Mouse (Mus musculus) CH12.LX (cell line): ENCODE data around the gene Pla2g4a. TPM values are rescaled to one million over a fixed set of nuclear protein-coding genes. Genes with fewer than 3 reads are reported as not detected.

Experiments
- DNase-seq: peaks from one replicate; pipeline ENCODE4 v3.0.0-alpha.2; 2013; ENCODE audit errors: extremely low read depth
- H3K27ac ChIP-seq: 2 replicates; pipeline ENCODE4 v1.5.1; 2012; ENCODE audit warnings: low read depth, mild to moderate bottlenecking, control low read depth, moderate library complexity; ENCODE audit not compliant: insufficient read depth
- H3K27me3 ChIP-seq: replicated peaks from 2 replicates; pipeline ENCODE3; 2012; ENCODE audit warnings: inconsistent platforms
- H3K36me3 ChIP-seq, 2 experiments: replicated peaks in 1 of 2; 2 replicates each; pipeline versions ENCODE3 to v1.6.1; 2012; ENCODE audit warnings: inconsistent platforms in 1 of 2, low read length in 1 of 2, mild to moderate bottlenecking in 1 of 2, mixed read lengths in 1 of 2, moderate library complexity in 1 of 2; ENCODE audit not compliant: control insufficient read depth in 1 of 2, insufficient read depth in 1 of 2
- H3K4me1 ChIP-seq, 2 experiments: 2 replicates each; pipeline ENCODE4 v1.6.1; 2012; ENCODE audit warnings: inconsistent platforms in 1 of 2, moderate library complexity in 1 of 2; ENCODE audit not compliant: insufficient read depth in 2 of 2, control insufficient read depth in 1 of 2
- H3K4me2 ChIP-seq: 2 replicates; pipeline ENCODE4 v1.6.1; 2012; ENCODE audit warnings: low read depth, mild to moderate bottlenecking, control low read depth; ENCODE audit not compliant: poor library complexity, insufficient read depth, severe bottlenecking
- H3K4me3 ChIP-seq, 3 experiments: fragments of 150-350 bp in 1 of 3; sonication (generic) in 1 of 3; replicated peaks in 1 of 3; 2 replicates each; pipeline versions ENCODE3 to v1.5.1; 2011 to 2012; ENCODE audit warnings: low read depth in 2 of 3, low read length in 2 of 3, mild to moderate bottlenecking in 2 of 3, moderate library complexity in 2 of 3, control low read depth in 1 of 3, improper control_type of control experiment in 1 of 3, inconsistent platforms in 1 of 3, mixed read lengths in 1 of 3; ENCODE audit not compliant: poor library complexity in 1 of 3
- H3K79me2 ChIP-seq: replicated peaks from 2 replicates; pipeline ENCODE4 v1.6.1; 2012; ENCODE audit warnings: mild to moderate bottlenecking, moderate library complexity; ENCODE audit not compliant: control insufficient read depth, poor library complexity, insufficient read depth, severe bottlenecking; ENCODE audit errors: extremely low read depth
- H3K9ac ChIP-seq: 2 replicates; pipeline ENCODE4 v1.6.1; 2012; ENCODE audit warnings: low read depth, mild to moderate bottlenecking, control low read depth, moderate library complexity; ENCODE audit not compliant: insufficient read depth
- H3K9me3 ChIP-seq: replicated peaks from 2 replicates; pipeline ENCODE3; 2012; ENCODE audit warnings: low read length, inconsistent platforms, mixed read lengths
- BHLHE40 ChIP-seq: IDR thresholded peaks from 2 replicates; pipeline ENCODE4 v1.6.1; 2011; ENCODE audit warnings: mild to moderate bottlenecking, low read depth, low read length, improper control_type of control experiment
- CHD2 ChIP-seq: IDR thresholded peaks from 2 replicates; pipeline ENCODE4 v1.6.1; 2011; ENCODE audit warnings: low read length, improper control_type of control experiment
- E2F4 ChIP-seq: IDR thresholded peaks from 2 replicates; pipeline ENCODE4 v1.6.1; 2011; ENCODE audit warnings: low read depth, low read length, improper control_type of control experiment; ENCODE audit not compliant: insufficient replicate concordance
- ELF1 ChIP-seq: IDR thresholded peaks from 2 replicates; pipeline ENCODE4 v1.6.1; 2014; ENCODE audit warnings: low read depth, mild to moderate bottlenecking, inconsistent platforms, low read length, improper control_type of control experiment
- EP300 ChIP-seq: IDR thresholded peaks from 2 replicates; pipeline ENCODE4 v1.6.1; 2011; ENCODE audit warnings: low read length, improper control_type of control experiment
- ETS1 ChIP-seq: conservative IDR thresholded peaks from 2 replicates; pipeline ENCODE4 v1.6.1; 2012; ENCODE audit warnings: low read depth, mild to moderate bottlenecking, inconsistent platforms, low read length, improper control_type of control experiment, moderate library complexity
- IRF4 ChIP-seq: IDR thresholded peaks from 2 replicates; pipeline ENCODE4 v1.6.1; 2014; ENCODE audit warnings: low read depth, mild to moderate bottlenecking, inconsistent platforms, low read length, improper control_type of control experiment
- JUN ChIP-seq: IDR thresholded peaks from 2 replicates; pipeline ENCODE4 v1.6.1; 2011; ENCODE audit warnings: low read depth, mild to moderate bottlenecking, low read length, improper control_type of control experiment, moderate library complexity; ENCODE audit not compliant: insufficient read depth
- JUND ChIP-seq: conservative IDR thresholded peaks from 2 replicates; pipeline ENCODE4 v1.6.1; 2011; ENCODE audit warnings: low read depth, low read length, improper control_type of control experiment
- MAFK ChIP-seq: IDR thresholded peaks from 2 replicates; pipeline ENCODE4 v1.6.1; 2011; ENCODE audit warnings: low read length, improper control_type of control experiment; ENCODE audit not compliant: insufficient replicate concordance
- MEF2A ChIP-seq: IDR thresholded peaks from 2 replicates; pipeline ENCODE4 v1.6.1; 2014; ENCODE audit warnings: low read depth, mild to moderate bottlenecking, inconsistent platforms, low read length, improper control_type of control experiment, borderline replicate concordance
- MYC ChIP-seq: IDR thresholded peaks from 2 replicates; pipeline ENCODE4 v1.6.1; 2011; ENCODE audit warnings: low read depth, mild to moderate bottlenecking, improper control_type of control experiment, low read length
- POLR2A ChIP-seq: IDR thresholded peaks from 2 replicates; pipeline ENCODE4 v1.6.1; 2011; ENCODE audit warnings: low read depth, mild to moderate bottlenecking, improper control_type of control experiment, low read length
- POLR2AphosphoS2 ChIP-seq: IDR thresholded peaks from 2 replicates; pipeline ENCODE4 v1.6.1; 2011; ENCODE audit warnings: low read depth, low read length, improper control_type of control experiment
- RAD21 ChIP-seq: IDR thresholded peaks from 2 replicates; pipeline ENCODE4 v1.6.1; 2011; ENCODE audit warnings: low read depth, mild to moderate bottlenecking, low read length, improper control_type of control experiment, moderate library complexity
- RCOR1 ChIP-seq: conservative IDR thresholded peaks from 2 replicates; pipeline ENCODE4 v1.6.1; 2012; ENCODE audit warnings: low read depth, mild to moderate bottlenecking, inconsistent platforms, low read length, improper control_type of control experiment
- SIN3A ChIP-seq: IDR thresholded peaks from 2 replicates; pipeline ENCODE4 v1.6.1; 2012; ENCODE audit warnings: low read length, improper control_type of control experiment, inconsistent platforms
- USF1 ChIP-seq: IDR thresholded peaks from 2 replicates; pipeline ENCODE4 v1.6.1; 2014; ENCODE audit warnings: low read depth, mild to moderate bottlenecking, inconsistent platforms, low read length, improper control_type of control experiment
- ZC3H11A ChIP-seq: IDR thresholded peaks from 2 replicates; pipeline ENCODE4 v1.6.1; 2012; ENCODE audit warnings: low read depth, mild to moderate bottlenecking, inconsistent platforms, low read length, improper control_type of control experiment
- dilution Hi-C: fragments of 300-500 bp; cut with MboI; formaldehyde crosslinking; loops from 2 replicates; pipeline ENCODE4 v1.14.3; 2020; ENCODE audit warnings: low sequenced_read_pairs; ENCODE audit not compliant: extremely low pct_unique_long_range_greater_than_20kb, extremely low pct_ligation_motif_present
- in situ Hi-C: fragments of 300-500 bp; cut with MboI; formaldehyde crosslinking; loops from 3 replicates; pipeline ENCODE4 v1.14.3; 2019; ENCODE audit warnings: low sequenced_read_pairs, low pct_ligation_motif_present, low pct_unique_long_range_greater_than_20kb, mixed read lengths
- polyA plus RNA-seq: library from polyadenylated mRNA; unstranded; fragments of >175 nt; gene quantifications from 2 replicates; pipeline ENCODE4 v1.2.1, GENCODE M21; 2012; ENCODE audit warnings: low read depth; ENCODE audit not compliant: insufficient read length
- total RNA-seq, 2 experiments: library from RNA; depleted of rRNA; stranded (reverse); fragments of 300-350 nt in 1 of 2; fragments of >200 nt in 1 of 2; gene quantifications; 2 replicates each; pipeline ENCODE4 v1.2.3; 2012 to 2014

Gene Pla2g4a
- total and polyA plus RNA-seq, 3 experiments: 3.2 to 15.6 (median 3.5) TPM

GRCm38 (mm10) chr1:149840312-149840930 is 120.7 kb downstream of the Pla2g4a start:
- H3K4me2 ChIP-seq: peak overlapping the region; percentile 83
- peak overlapping the region; percentile 90 for H3K27ac ChIP-seq
- peak overlapping the region; percentile 1 to 32 (median 29) for H3K4me3 ChIP-seq
- peak; percentile 59 for DNase-seq
- no peaks in the 10 kb centered on the region for H3K79me2 ChIP-seq
- dilution Hi-C loops: no loop called here
- H3K9me3 ChIP-seq: peaks cover 8% of the 10 kb centered on the region
- peaks cover 5 to 6% of the 10 kb centered on the region in 2 experiments for H3K36me3 ChIP-seq
- no peaks in the 10 kb centered on the region for H3K27me3 ChIP-seq
- TF ChIP-seq JUN (peak; percentile 85), ELF1 (no peak), SIN3A (no peak), ETS1 (peak; percentile 83), E2F4 (0 out of 2 replicates have a peak, but pooled peaks have one; percentile 21), EP300 (peak; percentile 74), JUND (peak; percentile 76), MYC (0 out of 2 replicates have a peak, but pooled peaks have one; percentile 50), MEF2A (peak; percentile 83), CHD2 (peak; percentile 23; the same call in 1 of the 2 replicates), BHLHE40 (0 out of 2 replicates have a peak, but pooled peaks have one; percentile 40), RAD21 (no peak), IRF4 (peak; percentile 38), MAFK (peak; percentile 90)
- in situ Hi-C loops: loop anchor here (25.0 kb wide), 1 partner anchor 547 kb away; the partner anchor contains the start of genes Odr4 and Tpr
- peaks cover 8 to 20% of the 10 kb centered on the region in 2 experiments for H3K4me1 ChIP-seq
- peak overlapping the region; percentile 34; the same call in 1 of the 2 replicates for H3K9ac ChIP-seq

- H3K27ac ChIP-seq: no peak overlapping the region
- H3K27me3 ChIP-seq: no peaks in the 10 kb centered on the region
- peaks cover 6 to 16% of the 10 kb centered on the region in 2 experiments; a peak in 3 of 4 replicates for H3K4me1 ChIP-seq
- TF ChIP-seq ETS1 (no peak), POLR2A (no peak), RCOR1 (no peak), POLR2AphosphoS2 (no peak), JUN (no peak), USF1 (no peak), ZC3H11A (no peak), MEF2A (no peak), E2F4 (no peak)
- H3K9me3 ChIP-seq: peaks cover 6% of the 10 kb centered on the region
- dilution Hi-C loops: no loop called here
- H3K36me3 ChIP-seq: peaks cover 5 to 6% of the 10 kb centered on the region in 2 experiments
- no peak overlapping the region for H3K4me3 ChIP-seq
- H3K4me2 ChIP-seq: no peak overlapping the region
- in situ Hi-C loops: loop anchor here (10.0 to 25.0 kb wide), 2 partner anchors 418 to 551 kb away; partner anchors contain the start of genes Odr4 and Tpr
- H3K9ac ChIP-seq: no peak overlapping the region
- DNase-seq: no peak
- no peaks in the 10 kb centered on the region for H3K79me2 ChIP-seq
Measured at GRCm38 (mm10) chr1:149836496-149836895, 124.6 kb downstream of the Pla2g4a start.
